Mouse (Mus musculus): ENCODE data around the gene Mical2. TPM values are rescaled to one million over a fixed set of nuclear protein-coding genes. Genes with fewer than 3 reads are reported as not detected.

Gene Mical2
- polyA plus RNA-seq, 1 experiment from 2014 or later = 140 TPM

GRCm38 (mm10) chr7:112388363-112388875, 162.8 kb downstream of the Mical2 start:
- no peak overlapping the region for H3K4me2 ChIP-seq (ENCODE audit: low read length)
- peak overlapping the region in 1 of 2 experiments; percentile 36; a peak in 1 of 4 replicates for H3K27ac ChIP-seq (replicated peaks in 1 of 2; ENCODE audit: control insufficient read depth in 1 of 2, insufficient read depth in 1 of 2, low read depth in 2 of 2, low read length in 2 of 2)

GRCm38 (mm10) chr7:112389611-112390251, 164.1 kb downstream of the Mical2 start:
- Histone ChIP-seq H3K36me3 (ENCODE audit: control insufficient read depth, insufficient read depth, low read length) (no peaks in the 10 kb centered on the region), H3K4me3 (ENCODE audit: control insufficient read depth in 1 of 2, insufficient read depth in 1 of 2, low read depth in 1 of 2, low read length in 2 of 2) (no peak overlapping the region), H3K4me1 (ENCODE audit: control insufficient read depth in 2 of 2, insufficient read depth in 2 of 2, low read length in 2 of 2) (peaks cover 8 to 18% of the 10 kb centered on the region in 2 experiments; a peak in 3 of 4 replicates), H3K4me2 (ENCODE audit: low read length) (no peak overlapping the region), H3K9me3 (ENCODE audit: control insufficient read depth, low read length) (no peaks in the 10 kb centered on the region), H3K27me3 (ENCODE audit: control insufficient read depth, insufficient read depth, low read length) (no peaks in the 10 kb centered on the region), H3K27ac (replicated peaks in 1 of 2; ENCODE audit: control insufficient read depth in 1 of 2, insufficient read depth in 1 of 2, low read depth in 2 of 2, low read length in 2 of 2) (peak overlapping the region in 1 of 2 experiments; percentile 46; a peak in 1 of 4 replicates), H3K9ac (ENCODE audit: low read length) (no peak overlapping the region)
- WGBS = 59% methylated on average over 6 of the region's 6 CpGs
- no peak for ATAC-seq (ENCODE audit: insufficient number of reproducible peaks, insufficient read depth, low FRiP score, low read depth)

More at GRCm38 (mm10) chr7:112388363-112388875, 162.8 kb downstream of the Mical2 start:
- no peaks in the 10 kb centered on the region for H3K27me3 ChIP-seq (ENCODE audit: control insufficient read depth, insufficient read depth, low read length)
- no peak overlapping the region for H3K4me3 ChIP-seq (ENCODE audit: control insufficient read depth in 1 of 2, insufficient read depth in 1 of 2, low read depth in 1 of 2, low read length in 2 of 2)
- H3K36me3 ChIP-seq (ENCODE audit: control insufficient read depth, insufficient read depth, low read length) = no peaks in the 10 kb centered on the region
- H3K9ac ChIP-seq (ENCODE audit: low read length) = no peak overlapping the region
- WGBS = 68% methylated on average over 5 of the region's 5 CpGs
- H3K4me1 ChIP-seq (ENCODE audit: control insufficient read depth in 2 of 2, insufficient read depth in 2 of 2, low read length in 2 of 2) = peaks cover 8 to 18% of the 10 kb centered on the region in 2 experiments; a peak in 3 of 4 replicates
- H3K9me3 ChIP-seq (ENCODE audit: control insufficient read depth, low read length) = no peaks in the 10 kb centered on the region
- no peak for ATAC-seq (ENCODE audit: insufficient number of reproducible peaks, insufficient read depth, low FRiP score, low read depth)

- no peaks in the 10 kb centered on the region for H3K9me3 ChIP-seq (ENCODE audit: control insufficient read depth, low read length)
- peak overlapping the region in 1 of 2 experiments; percentile 46; a peak in 1 of 4 replicates for H3K27ac ChIP-seq (replicated peaks in 1 of 2; ENCODE audit: control insufficient read depth in 1 of 2, insufficient read depth in 1 of 2, low read depth in 2 of 2, low read length in 2 of 2)
- H3K36me3 ChIP-seq (ENCODE audit: control insufficient read depth, insufficient read depth, low read length) = no peaks in the 10 kb centered on the region
- H3K4me2 ChIP-seq (ENCODE audit: low read length) = no peak overlapping the region
- no peaks in the 10 kb centered on the region for H3K27me3 ChIP-seq (ENCODE audit: control insufficient read depth, insufficient read depth, low read length)
- WGBS = 46% methylated on average over 11 of the region's 11 CpGs
- no peak for ATAC-seq (ENCODE audit: insufficient number of reproducible peaks, insufficient read depth, low FRiP score, low read depth)
- H3K4me3 ChIP-seq (ENCODE audit: control insufficient read depth in 1 of 2, insufficient read depth in 1 of 2, low read depth in 1 of 2, low read length in 2 of 2) = no peak overlapping the region
- no peak overlapping the region; the same call in 1 of the 2 replicates for H3K9ac ChIP-seq (ENCODE audit: low read length)
- H3K4me1 ChIP-seq (ENCODE audit: control insufficient read depth in 2 of 2, insufficient read depth in 2 of 2, low read length in 2 of 2) = peaks cover 8 to 18% of the 10 kb centered on the region in 2 experiments; a peak in 3 of 4 replicates
Observed at GRCm38 (mm10) chr7:112390252-112390936, 164.7 kb downstream of the Mical2 start.

- Histone ChIP-seq H3K4me2 (ENCODE audit: low read length) (no peak overlapping the region), H3K36me3 (ENCODE audit: control insufficient read depth, insufficient read depth, low read length) (no peaks in the 10 kb centered on the region), H3K4me1 (ENCODE audit: control insufficient read depth in 2 of 2, insufficient read depth in 2 of 2, low read length in 2 of 2) (peaks cover 8 to 18% of the 10 kb centered on the region in 2 experiments; a peak in 3 of 4 replicates), H3K4me3 (ENCODE audit: control insufficient read depth in 1 of 2, insufficient read depth in 1 of 2, low read depth in 1 of 2, low read length in 2 of 2) (no peak overlapping the region), H3K9me3 (ENCODE audit: control insufficient read depth, low read length) (no peaks in the 10 kb centered on the region), H3K27ac (replicated peaks in 1 of 2; ENCODE audit: control insufficient read depth in 1 of 2, insufficient read depth in 1 of 2, low read depth in 2 of 2, low read length in 2 of 2) (0 out of 4 replicates have a peak overlapping the region, but pooled peaks of 1 of the 2 experiments have one; percentile 7), H3K27me3 (ENCODE audit: control insufficient read depth, insufficient read depth, low read length) (no peaks in the 10 kb centered on the region), H3K9ac (ENCODE audit: low read length) (no peak overlapping the region)
- 45% methylated on average over 6 of the region's 6 CpGs for WGBS
- no peak for ATAC-seq (ENCODE audit: insufficient number of reproducible peaks, insufficient read depth, low FRiP score, low read depth)
Observed at GRCm38 (mm10) chr7:112390937-112391605, 165.4 kb downstream of the Mical2 start.

- H3K4me1 ChIP-seq (ENCODE audit: control insufficient read depth in 2 of 2, insufficient read depth in 2 of 2, low read length in 2 of 2) = no peaks in the 10 kb centered on the region
- no peaks in the 10 kb centered on the region for H3K27me3 ChIP-seq (ENCODE audit: control insufficient read depth, insufficient read depth, low read length)
- no peak for ATAC-seq (ENCODE audit: insufficient number of reproducible peaks, insufficient read depth, low FRiP score, low read depth)
- no peaks in the 10 kb centered on the region for H3K9me3 ChIP-seq (ENCODE audit: control insufficient read depth, low read length)
- no peak overlapping the region for H3K9ac ChIP-seq (ENCODE audit: low read length)
- no peak overlapping the region for H3K4me2 ChIP-seq (ENCODE audit: low read length)
- 88% methylated on average over 3 of the region's 3 CpGs for WGBS
- no peak overlapping the region for H3K4me3 ChIP-seq (ENCODE audit: control insufficient read depth in 1 of 2, insufficient read depth in 1 of 2, low read depth in 1 of 2, low read length in 2 of 2)
- H3K27ac ChIP-seq (replicated peaks in 1 of 2; ENCODE audit: control insufficient read depth in 1 of 2, insufficient read depth in 1 of 2, low read depth in 2 of 2, low read length in 2 of 2) = no peak overlapping the region
- H3K36me3 ChIP-seq (ENCODE audit: control insufficient read depth, insufficient read depth, low read length) = no peaks in the 10 kb centered on the region
Observed at GRCm38 (mm10) chr7:112397786-112398185, 172.1 kb downstream of the Mical2 start.

- H3K4me3 ChIP-seq (ENCODE audit: control insufficient read depth in 1 of 2, insufficient read depth in 1 of 2, low read depth in 1 of 2, low read length in 2 of 2) = no peak overlapping the region
- ATAC-seq (ENCODE audit: insufficient number of reproducible peaks, insufficient read depth, low FRiP score, low read depth) = no peak
- H3K9me3 ChIP-seq (ENCODE audit: control insufficient read depth, low read length) = no peaks in the 10 kb centered on the region
- 75% methylated on average over 7 of the region's 7 CpGs for WGBS
- H3K27me3 ChIP-seq (ENCODE audit: control insufficient read depth, insufficient read depth, low read length) = no peaks in the 10 kb centered on the region
- H3K4me2 ChIP-seq (ENCODE audit: low read length) = no peak overlapping the region
- H3K36me3 ChIP-seq (ENCODE audit: control insufficient read depth, insufficient read depth, low read length) = no peaks in the 10 kb centered on the region
- H3K27ac ChIP-seq (replicated peaks in 1 of 2; ENCODE audit: control insufficient read depth in 1 of 2, insufficient read depth in 1 of 2, low read depth in 2 of 2, low read length in 2 of 2) = no peak overlapping the region
- H3K9ac ChIP-seq (ENCODE audit: low read length) = no peak overlapping the region
- no peaks in the 10 kb centered on the region for H3K4me1 ChIP-seq (ENCODE audit: control insufficient read depth in 2 of 2, insufficient read depth in 2 of 2, low read length in 2 of 2)
Observed at GRCm38 (mm10) chr7:112399425-112400170, 173.9 kb downstream of the Mical2 start.

- no peaks in the 10 kb centered on the region for H3K9me3 ChIP-seq (ENCODE audit: control insufficient read depth, low read length)
- H3K9ac ChIP-seq (ENCODE audit: low read length) = no peak overlapping the region
- no peak for ATAC-seq (ENCODE audit: insufficient number of reproducible peaks, insufficient read depth, low FRiP score, low read depth)
- no peaks in the 10 kb centered on the region for H3K36me3 ChIP-seq (ENCODE audit: control insufficient read depth, insufficient read depth, low read length)
- H3K4me1 ChIP-seq (ENCODE audit: control insufficient read depth in 2 of 2, insufficient read depth in 2 of 2, low read length in 2 of 2) = peaks cover 0 to 4% of the 10 kb centered on the region in 2 experiments; a peak in 2 of 4 replicates
- no peak overlapping the region for H3K27ac ChIP-seq (replicated peaks in 1 of 2; ENCODE audit: control insufficient read depth in 1 of 2, insufficient read depth in 1 of 2, low read depth in 2 of 2, low read length in 2 of 2)
- H3K4me3 ChIP-seq (ENCODE audit: control insufficient read depth in 1 of 2, insufficient read depth in 1 of 2, low read depth in 1 of 2, low read length in 2 of 2) = no peak overlapping the region
- WGBS = 45% methylated on average over 6 of the region's 6 CpGs
- no peak overlapping the region for H3K4me2 ChIP-seq (ENCODE audit: low read length)
- H3K27me3 ChIP-seq (ENCODE audit: control insufficient read depth, insufficient read depth, low read length) = no peaks in the 10 kb centered on the region
Observed at GRCm38 (mm10) chr7:112400175-112400574, 174.5 kb downstream of the Mical2 start.

All from heart, embryonic 14.5 days (tissue).